Mouse (Mus musculus) heart, adult 2 months (tissue): ENCODE measurements at regions not wholly inside any gene's neighbourhood (a gene's known extent, or its start where the extent isn't known, plus 50 kb on each side); places are given as distances from the start of the nearest gene placed in this dataset.

Experiments
- CTCF ChIP-seq: fragments of 200-600 bp; IDR thresholded peaks from 2 replicates; pipeline ENCODE4 v1.8.1; 2022; ENCODE audit warnings: antibody characterized with exemption, mild to moderate bottlenecking, moderate library complexity
- EP300 ChIP-seq: fragments of 200-500 bp; IDR thresholded peaks from 2 replicates; pipeline ENCODE4 v1.6.1; 2011; ENCODE audit warnings: low read depth, low read length, control low read depth; ENCODE audit not compliant: insufficient read depth
- POLR2A ChIP-seq: fragments of 200-500 bp; IDR thresholded peaks from 2 replicates; pipeline ENCODE4 v1.6.1; 2011; ENCODE audit warnings: mild to moderate bottlenecking, low read depth, low read length, control low read depth; ENCODE audit not compliant: insufficient read depth

GRCm38 (mm10) chr9:101473074-101473461 is 221.5 kb upstream of the Ppp2r3a start:
- TF ChIP-seq EP300 (no peak), CTCF (no peak), POLR2A (no peak)
